Mouse (Mus musculus): ENCODE data around the gene Tbc1d10c. TPM values are rescaled to one million over a fixed set of nuclear protein-coding genes. Genes with fewer than 3 reads are reported as not detected.

The Tbc1d10c gene
- polyA plus RNA-seq, 1 experiment from 2014 or later = 2.2 TPM

DNA sequence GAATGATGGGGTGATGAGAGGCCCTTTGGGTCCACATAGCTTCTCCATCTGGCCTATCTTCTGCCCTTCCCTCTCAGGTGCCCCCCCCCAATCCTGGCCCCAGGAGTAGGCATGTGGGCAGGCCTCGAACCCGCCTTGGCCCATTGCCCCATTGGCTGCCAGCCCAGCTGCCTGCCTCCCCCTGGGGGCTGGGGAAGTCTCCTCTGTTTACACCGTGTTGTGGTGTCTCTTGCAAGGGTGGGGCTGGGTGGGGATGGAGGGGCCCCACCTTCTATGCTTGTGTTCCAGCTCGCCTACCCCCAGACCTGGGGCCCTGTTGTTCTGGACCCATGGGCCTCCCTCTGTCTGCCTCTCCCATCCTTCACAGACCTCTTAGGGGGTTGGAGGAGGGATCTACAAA lies 29.3 kb upstream of the Tbc1d10c start:
- Histone ChIP-seq H3K36me3 (ENCODE audit: control insufficient read depth, insufficient read depth, low read length) (no peaks in the 10 kb centered on the region), H3K4me3 (ENCODE audit: control insufficient read depth in 1 of 2, insufficient read depth in 1 of 2, low read depth in 1 of 2, low read length in 2 of 2) (no peak overlapping the region), H3K27me3 (ENCODE audit: control insufficient read depth, insufficient read depth, low read length) (peaks cover 29% of the 10 kb centered on the region), H3K27ac (replicated peaks in 1 of 2; ENCODE audit: control insufficient read depth in 1 of 2, insufficient read depth in 1 of 2, low read depth in 2 of 2, low read length in 2 of 2) (no peak overlapping the region), H3K9me3 (ENCODE audit: control insufficient read depth, low read length) (no peaks in the 10 kb centered on the region), H3K9ac (ENCODE audit: low read length) (no peak overlapping the region), H3K4me2 (ENCODE audit: low read length) (no peak overlapping the region; the same call in 1 of the 2 replicates), H3K4me1 (ENCODE audit: control insufficient read depth in 2 of 2, insufficient read depth in 2 of 2, low read length in 2 of 2) (peaks cover 13 to 28% of the 10 kb centered on the region in 2 experiments; a peak in 3 of 4 replicates)
- WGBS = 62% methylated on average over 4 of the region's 4 CpGs
- no peak for ATAC-seq (ENCODE audit: insufficient number of reproducible peaks, insufficient read depth, low FRiP score, low read depth)

DNA sequence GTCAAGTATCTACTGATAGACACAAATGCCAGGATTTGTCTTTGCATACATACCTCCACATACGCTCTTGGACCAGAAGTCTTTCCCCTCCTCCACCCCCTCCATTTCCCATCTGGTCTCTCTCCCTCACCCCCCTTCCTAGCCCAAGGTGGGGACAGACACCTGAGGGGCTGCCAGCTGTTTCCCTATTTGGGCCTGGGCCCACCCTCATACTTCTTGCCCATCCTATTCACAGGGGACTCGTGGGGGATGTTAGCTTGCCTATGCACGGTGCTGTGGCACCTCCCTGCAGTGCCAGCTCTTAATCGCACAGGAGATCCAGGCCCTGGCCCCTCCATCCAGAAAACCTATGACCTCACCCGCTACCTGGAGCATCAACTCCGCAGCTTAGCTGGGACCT lies 28.9 kb upstream of the Tbc1d10c start:
- H3K9me3 ChIP-seq (ENCODE audit: control insufficient read depth, low read length) = no peaks in the 10 kb centered on the region

DNA sequence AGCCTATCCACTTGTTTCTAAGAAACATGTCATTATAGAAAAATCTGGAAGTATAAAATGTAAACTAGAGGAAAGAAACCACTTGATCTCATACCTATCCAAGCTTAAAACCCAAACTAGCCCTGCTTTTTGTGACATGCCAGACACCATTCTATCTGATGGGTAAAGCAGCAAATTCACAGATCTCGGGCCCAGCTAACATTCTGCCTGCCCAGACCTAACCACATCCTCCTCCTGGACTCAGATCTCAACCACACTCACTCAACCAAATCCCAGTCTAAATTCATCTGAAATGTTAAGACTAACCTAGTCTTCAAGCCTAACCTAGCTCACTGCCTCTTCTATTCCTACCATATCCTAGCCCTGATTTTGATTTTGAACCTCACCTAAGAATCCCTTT lies 27.7 kb upstream of the Tbc1d10c start:
- WGBS = 72% methylated on average over 1 of the region's 1 CpGs
- Histone ChIP-seq H3K36me3 (ENCODE audit: control insufficient read depth, insufficient read depth, low read length) (no peaks in the 10 kb centered on the region), H3K4me1 (ENCODE audit: control insufficient read depth in 2 of 2, insufficient read depth in 2 of 2, low read length in 2 of 2) (peaks cover 14 to 38% of the 10 kb centered on the region in 2 experiments; a peak in 3 of 4 replicates), H3K9ac (ENCODE audit: low read length) (no peak overlapping the region), H3K9me3 (ENCODE audit: control insufficient read depth, low read length) (no peaks in the 10 kb centered on the region), H3K27me3 (ENCODE audit: control insufficient read depth, insufficient read depth, low read length) (peaks cover 38% of the 10 kb centered on the region), H3K27ac (replicated peaks in 1 of 2; ENCODE audit: control insufficient read depth in 1 of 2, insufficient read depth in 1 of 2, low read depth in 2 of 2, low read length in 2 of 2) (no peak overlapping the region), H3K4me2 (ENCODE audit: low read length) (no peak overlapping the region), H3K4me3 (ENCODE audit: control insufficient read depth in 1 of 2, insufficient read depth in 1 of 2, low read depth in 1 of 2, low read length in 2 of 2) (no peak overlapping the region)
- ATAC-seq (ENCODE audit: insufficient number of reproducible peaks, insufficient read depth, low FRiP score, low read depth) = no peak

More for the DNA sequence above, 28.9 kb upstream of the Tbc1d10c start:
- Histone ChIP-seq H3K4me1 (ENCODE audit: control insufficient read depth in 2 of 2, insufficient read depth in 2 of 2, low read length in 2 of 2) (peaks cover 13 to 31% of the 10 kb centered on the region in 2 experiments; a peak in 3 of 4 replicates), H3K4me3 (ENCODE audit: control insufficient read depth in 1 of 2, insufficient read depth in 1 of 2, low read depth in 1 of 2, low read length in 2 of 2) (no peak overlapping the region), H3K27ac (replicated peaks in 1 of 2; ENCODE audit: control insufficient read depth in 1 of 2, insufficient read depth in 1 of 2, low read depth in 2 of 2, low read length in 2 of 2) (no peak overlapping the region), H3K36me3 (ENCODE audit: control insufficient read depth, insufficient read depth, low read length) (no peaks in the 10 kb centered on the region), H3K27me3 (ENCODE audit: control insufficient read depth, insufficient read depth, low read length) (peaks cover 32% of the 10 kb centered on the region), H3K9ac (ENCODE audit: low read length) (no peak overlapping the region), H3K4me2 (ENCODE audit: low read length) (no peak overlapping the region)
- ATAC-seq (ENCODE audit: insufficient number of reproducible peaks, insufficient read depth, low FRiP score, low read depth) = no peak
- WGBS = 78% methylated on average over 6 of the region's 6 CpGs

DNA sequence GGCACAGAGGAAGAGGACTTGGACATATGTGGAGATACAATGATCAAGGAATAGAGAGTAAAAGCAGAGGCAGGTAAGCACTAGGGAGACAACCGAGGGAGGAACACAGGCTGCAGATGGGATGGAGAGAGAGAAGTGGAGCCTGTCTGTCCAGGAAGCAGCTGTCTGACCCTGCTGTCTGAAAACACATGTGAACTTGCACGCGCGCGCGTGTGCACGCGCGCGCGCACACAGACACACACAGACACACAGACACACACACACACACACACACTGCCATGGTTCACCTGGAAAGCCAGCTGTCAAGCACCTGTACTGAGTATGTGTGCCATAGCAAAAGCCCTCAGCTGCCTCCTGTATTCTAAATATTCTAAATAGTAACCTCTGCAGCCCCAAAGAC lies 27.2 kb upstream of the Tbc1d10c start:
- Histone ChIP-seq H3K4me1 (ENCODE audit: control insufficient read depth in 2 of 2, insufficient read depth in 2 of 2, low read length in 2 of 2) (peaks cover 18 to 43% of the 10 kb centered on the region in 2 experiments; a peak in 3 of 4 replicates), H3K27me3 (ENCODE audit: control insufficient read depth, insufficient read depth, low read length) (peaks cover 43% of the 10 kb centered on the region)
- ATAC-seq (ENCODE audit: insufficient number of reproducible peaks, insufficient read depth, low FRiP score, low read depth) = no peak

DNA sequence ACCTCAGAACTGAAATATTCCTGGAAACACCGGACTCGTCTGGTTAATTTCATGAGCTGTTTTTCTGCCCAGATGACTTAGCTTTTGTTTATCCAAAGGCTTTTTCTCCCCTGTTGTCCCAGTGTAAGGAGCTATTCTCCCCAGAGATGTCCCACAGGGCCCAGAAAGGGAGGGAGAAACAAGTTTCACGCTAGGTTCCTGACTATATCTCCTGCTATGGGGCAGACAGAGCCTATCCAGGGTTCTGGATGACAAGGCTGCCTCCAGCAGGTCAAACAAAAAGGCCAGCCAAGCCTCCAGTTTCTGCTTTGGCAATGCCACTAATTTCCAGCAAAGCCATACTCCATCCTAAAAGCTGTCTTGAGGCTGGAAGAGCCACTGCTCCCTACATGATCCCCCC lies 26.8 kb upstream of the Tbc1d10c start:
- H3K36me3 ChIP-seq (ENCODE audit: control insufficient read depth, insufficient read depth, low read length) = no peaks in the 10 kb centered on the region
- H3K27ac ChIP-seq (replicated peaks in 1 of 2; ENCODE audit: control insufficient read depth in 1 of 2, insufficient read depth in 1 of 2, low read depth in 2 of 2, low read length in 2 of 2) = no peak overlapping the region
- ATAC-seq (ENCODE audit: insufficient number of reproducible peaks, insufficient read depth, low FRiP score, low read depth) = no peak
- H3K4me3 ChIP-seq (ENCODE audit: control insufficient read depth in 1 of 2, insufficient read depth in 1 of 2, low read depth in 1 of 2, low read length in 2 of 2) = no peak overlapping the region
- peaks cover 48% of the 10 kb centered on the region for H3K27me3 ChIP-seq (ENCODE audit: control insufficient read depth, insufficient read depth, low read length)
- 34% methylated on average over 3 of the region's 3 CpGs for WGBS
- H3K9ac ChIP-seq (ENCODE audit: low read length) = no peak overlapping the region
- H3K9me3 ChIP-seq (ENCODE audit: control insufficient read depth, low read length) = no peaks in the 10 kb centered on the region
- no peak overlapping the region for H3K4me2 ChIP-seq (ENCODE audit: low read length)
- H3K4me1 ChIP-seq (ENCODE audit: control insufficient read depth in 2 of 2, insufficient read depth in 2 of 2, low read length in 2 of 2) = peaks cover 23 to 47% of the 10 kb centered on the region in 2 experiments

More for the DNA sequence above, 27.2 kb upstream of the Tbc1d10c start:
- WGBS = 87% methylated on average over 11 of the region's 11 CpGs
- H3K4me3 ChIP-seq (ENCODE audit: control insufficient read depth in 1 of 2, insufficient read depth in 1 of 2, low read depth in 1 of 2, low read length in 2 of 2) = no peak overlapping the region
- no peaks in the 10 kb centered on the region for H3K9me3 ChIP-seq (ENCODE audit: control insufficient read depth, low read length)
- no peaks in the 10 kb centered on the region for H3K36me3 ChIP-seq (ENCODE audit: control insufficient read depth, insufficient read depth, low read length)
- no peak overlapping the region for H3K9ac ChIP-seq (ENCODE audit: low read length)
- H3K27ac ChIP-seq (replicated peaks in 1 of 2; ENCODE audit: control insufficient read depth in 1 of 2, insufficient read depth in 1 of 2, low read depth in 2 of 2, low read length in 2 of 2) = no peak overlapping the region
- no peak overlapping the region for H3K4me2 ChIP-seq (ENCODE audit: low read length)

DNA sequence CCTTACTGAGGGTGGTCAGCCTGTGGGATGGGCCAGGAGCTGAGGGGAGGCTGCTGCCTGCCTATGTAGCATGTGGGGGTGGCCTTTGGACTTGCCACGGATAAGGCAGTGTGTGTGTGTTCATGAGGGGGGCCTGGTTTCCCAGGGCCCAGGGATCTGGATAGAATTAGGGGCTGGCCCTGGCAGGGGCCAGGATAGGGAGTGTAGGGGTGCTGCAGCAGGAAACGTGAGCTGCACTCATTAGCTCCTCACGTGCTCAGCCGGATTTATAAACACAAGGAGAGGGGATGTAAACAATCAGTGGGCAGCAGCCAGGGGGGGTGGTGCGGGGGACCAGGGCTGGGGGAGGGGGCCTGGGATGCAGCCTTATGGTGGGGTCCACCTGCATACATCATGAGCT lies 26.1 kb upstream of the Tbc1d10c start:
- ATAC-seq (ENCODE audit: insufficient number of reproducible peaks, insufficient read depth, low FRiP score, low read depth) = no peak
- peaks cover 24 to 51% of the 10 kb centered on the region in 2 experiments for H3K4me1 ChIP-seq (ENCODE audit: control insufficient read depth in 2 of 2, insufficient read depth in 2 of 2, low read length in 2 of 2)
- peaks cover 51% of the 10 kb centered on the region for H3K27me3 ChIP-seq (ENCODE audit: control insufficient read depth, insufficient read depth, low read length)
- H3K4me2 ChIP-seq (ENCODE audit: low read length) = no peak overlapping the region
- H3K36me3 ChIP-seq (ENCODE audit: control insufficient read depth, insufficient read depth, low read length) = no peaks in the 10 kb centered on the region
- no peak overlapping the region for H3K27ac ChIP-seq (replicated peaks in 1 of 2; ENCODE audit: control insufficient read depth in 1 of 2, insufficient read depth in 1 of 2, low read depth in 2 of 2, low read length in 2 of 2)
- H3K9me3 ChIP-seq (ENCODE audit: control insufficient read depth, low read length) = no peaks in the 10 kb centered on the region
- WGBS = 9% methylated on average over 5 of the region's 5 CpGs
- H3K9ac ChIP-seq (ENCODE audit: low read length) = no peak overlapping the region
- H3K4me3 ChIP-seq (ENCODE audit: control insufficient read depth in 1 of 2, insufficient read depth in 1 of 2, low read depth in 1 of 2, low read length in 2 of 2) = no peak overlapping the region

DNA sequence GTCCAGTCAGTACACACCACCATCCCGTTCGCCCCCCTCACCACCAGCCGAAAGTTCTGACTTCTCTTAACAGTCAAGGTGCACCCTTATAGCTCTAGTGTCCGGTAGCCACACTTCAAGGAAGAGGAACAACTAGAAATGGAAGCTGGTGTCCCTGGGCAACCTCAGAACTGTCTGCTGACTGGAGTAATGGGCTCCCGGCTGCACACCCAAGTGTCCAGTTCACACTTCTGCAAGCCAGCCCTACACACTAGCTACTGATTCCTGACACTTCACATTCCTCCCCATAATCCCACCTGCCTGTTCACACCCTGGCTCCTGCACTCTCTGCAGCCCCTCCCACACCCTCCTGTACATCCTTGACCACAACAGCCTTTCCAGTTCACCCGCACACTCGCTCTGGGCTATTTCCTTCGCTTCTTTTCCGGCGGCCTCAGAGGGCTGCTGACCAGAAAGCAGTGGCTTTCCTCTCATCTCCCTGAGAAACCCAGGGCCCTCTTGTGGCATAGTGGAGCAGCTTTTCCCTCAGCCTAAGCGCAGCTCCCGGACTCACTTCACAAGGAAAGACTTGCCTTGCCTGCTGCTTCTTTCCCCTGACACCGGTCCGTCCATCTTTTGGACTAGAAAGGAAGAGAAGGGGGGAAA lies 25.1 kb upstream of the Tbc1d10c start:
- Histone ChIP-seq H3K27me3 (ENCODE audit: control insufficient read depth, insufficient read depth, low read length) (peaks cover 59% of the 10 kb centered on the region), H3K4me2 (ENCODE audit: low read length) (peak overlapping the region; percentile 100), H3K4me1 (ENCODE audit: control insufficient read depth in 2 of 2, insufficient read depth in 2 of 2, low read length in 2 of 2) (peaks cover 24 to 47% of the 10 kb centered on the region in 2 experiments), H3K36me3 (ENCODE audit: control insufficient read depth, insufficient read depth, low read length) (no peaks in the 10 kb centered on the region), H3K9ac (ENCODE audit: low read length) (peak overlapping the region; percentile 48; the same call in 1 of the 2 replicates), H3K4me3 (ENCODE audit: control insufficient read depth in 1 of 2, insufficient read depth in 1 of 2, low read depth in 1 of 2, low read length in 2 of 2) (peak overlapping the region; percentile 10 to 67; a peak in 3 of 4 replicates), H3K9me3 (ENCODE audit: control insufficient read depth, low read length) (no peaks in the 10 kb centered on the region), H3K27ac (replicated peaks in 1 of 2; ENCODE audit: control insufficient read depth in 1 of 2, insufficient read depth in 1 of 2, low read depth in 2 of 2, low read length in 2 of 2) (no peak overlapping the region)
- WGBS = 13% methylated on average over 14 of the region's 14 CpGs
- ATAC-seq (ENCODE audit: insufficient number of reproducible peaks, insufficient read depth, low FRiP score, low read depth) = no peak

DNA sequence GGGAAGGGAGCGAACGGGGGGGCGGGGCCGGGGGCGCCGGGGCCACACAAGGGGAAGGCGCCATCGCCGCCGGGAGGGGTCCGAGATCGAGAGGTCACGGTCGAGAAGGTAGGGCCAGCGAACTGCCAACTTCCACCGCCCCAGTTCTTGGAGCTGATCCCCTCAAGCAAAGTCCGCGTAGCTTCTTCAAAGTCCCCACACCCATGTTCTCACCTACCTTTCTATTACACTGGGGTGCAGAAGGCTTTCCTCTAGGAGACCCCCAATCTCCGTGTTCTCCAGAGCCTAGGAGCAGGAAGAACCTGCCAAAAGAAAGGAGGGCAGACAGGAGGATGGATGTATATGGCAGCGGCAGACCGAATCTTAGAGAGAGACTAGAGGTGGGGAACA lies 24.4 kb upstream of the Tbc1d10c start:
- Histone ChIP-seq H3K27me3 (ENCODE audit: control insufficient read depth, insufficient read depth, low read length) (peaks cover 63% of the 10 kb centered on the region), H3K4me3 (ENCODE audit: control insufficient read depth in 1 of 2, insufficient read depth in 1 of 2, low read depth in 1 of 2, low read length in 2 of 2) (peak overlapping the region; percentile 67 to 72), H3K27ac (replicated peaks in 1 of 2; ENCODE audit: control insufficient read depth in 1 of 2, insufficient read depth in 1 of 2, low read depth in 2 of 2, low read length in 2 of 2) (no peak overlapping the region; a peak in 1 of 4 replicates), H3K4me2 (ENCODE audit: low read length) (peak overlapping the region; percentile 100), H3K9me3 (ENCODE audit: control insufficient read depth, low read length) (no peaks in the 10 kb centered on the region), H3K36me3 (ENCODE audit: control insufficient read depth, insufficient read depth, low read length) (no peaks in the 10 kb centered on the region), H3K4me1 (ENCODE audit: control insufficient read depth in 2 of 2, insufficient read depth in 2 of 2, low read length in 2 of 2) (peaks cover 20 to 40% of the 10 kb centered on the region in 2 experiments), H3K9ac (ENCODE audit: low read length) (peak overlapping the region; percentile 80)
- 3% methylated on average over 21 of the region's 21 CpGs for WGBS
- no peak for ATAC-seq (ENCODE audit: insufficient number of reproducible peaks, insufficient read depth, low FRiP score, low read depth)

Measured in heart, embryonic 14.5 days (tissue).